Mouse (Mus musculus): ENCODE data around the gene Spef1. TPM values are rescaled to one million over a fixed set of nuclear protein-coding genes. Genes with fewer than 3 reads are reported as not detected.

Spef1 gene
- polyA plus RNA-seq, 1 experiment from 2014 or later, result 3.1 TPM

- Histone ChIP-seq H3K27me3 (replicated peaks; ENCODE audit: control insufficient read depth, insufficient read depth, low read length) (peaks cover 5% of the 10 kb centered on the region; the same call in 1 of the 2 replicates), H3K9ac (ENCODE audit: low read depth, low read length) (peak overlapping the region; percentile 46; the same call in 1 of the 2 replicates), H3K9me3 (ENCODE audit: control insufficient read depth, low read length) (no peaks in the 10 kb centered on the region), H3K36me3 (ENCODE audit: control insufficient read depth, insufficient read depth, low read length) (no peaks in the 10 kb centered on the region), H3K4me2 (ENCODE audit: low read depth, low read length) (peak overlapping the region; percentile 52), H3K4me3 (ENCODE audit: low read length) (peak overlapping the region; percentile 26; the same call in 1 of the 2 replicates), H3K27ac (ENCODE audit: low read length) (no peak overlapping the region), H3K4me1 (ENCODE audit: control insufficient read depth, insufficient read depth, low read length) (peaks cover 13% of the 10 kb centered on the region; the same call in 1 of the 2 replicates)
- 37% methylated on average over 9 of the region's 9 CpGs for WGBS
- no peak for ATAC-seq
These were observed 16.1 kb downstream of the Spef1 start for GRCm38 (mm10) chr2:131170936-131171335.

DNA sequence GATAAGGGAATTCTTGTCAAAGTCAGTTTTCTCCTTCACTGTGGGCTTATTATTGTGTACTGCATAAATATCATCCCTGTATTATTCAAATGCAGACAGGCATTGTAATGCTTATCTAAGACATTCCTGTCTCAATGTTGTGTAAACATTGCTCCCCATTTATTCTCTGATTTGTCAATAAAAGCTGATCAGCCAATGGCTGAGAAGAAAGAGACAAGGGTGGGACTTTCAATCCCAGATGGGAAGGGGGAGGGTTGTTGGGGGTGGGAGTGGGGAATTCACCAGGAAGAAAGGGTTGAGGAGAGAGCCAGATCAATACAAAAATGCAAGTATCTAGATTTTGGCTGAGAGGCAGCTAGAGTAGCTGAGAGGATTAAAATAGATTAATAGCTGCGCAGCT is 18.2 kb downstream of the Spef1 start:
- 69% methylated on average over 1 of the region's 1 CpGs for WGBS

GRCm38 (mm10) chr2:131167984-131168383 is 19.1 kb downstream of the Spef1 start:
- H3K9ac ChIP-seq (ENCODE audit: low read depth, low read length), result no peak overlapping the region
- H3K36me3 ChIP-seq (ENCODE audit: control insufficient read depth, insufficient read depth, low read length), result no peaks in the 10 kb centered on the region
- H3K4me2 ChIP-seq (ENCODE audit: low read depth, low read length), result no peak overlapping the region
- H3K9me3 ChIP-seq (ENCODE audit: control insufficient read depth, low read length), result no peaks in the 10 kb centered on the region
- 72% methylated on average over 6 of the region's 6 CpGs for WGBS
- no peak overlapping the region for H3K4me3 ChIP-seq (ENCODE audit: low read length)
- no peak for ATAC-seq
- no peak overlapping the region for H3K27ac ChIP-seq (ENCODE audit: low read length)
- H3K27me3 ChIP-seq (replicated peaks; ENCODE audit: control insufficient read depth, insufficient read depth, low read length), result peaks cover 5% of the 10 kb centered on the region; the same call in 1 of the 2 replicates
- H3K4me1 ChIP-seq (ENCODE audit: control insufficient read depth, insufficient read depth, low read length), result 0 out of 2 replicates have a peak, but pooled peaks cover 4% of the 10 kb centered on the region

More for the DNA sequence above, 18.2 kb downstream of the Spef1 start:
- H3K4me1 ChIP-seq (ENCODE audit: control insufficient read depth, insufficient read depth, low read length), result 0 out of 2 replicates have a peak, but pooled peaks cover 4% of the 10 kb centered on the region
- ATAC-seq, result no peak
- no peaks in the 10 kb centered on the region for H3K36me3 ChIP-seq (ENCODE audit: control insufficient read depth, insufficient read depth, low read length)
- H3K27ac ChIP-seq (ENCODE audit: low read length), result no peak overlapping the region
- peaks cover 5% of the 10 kb centered on the region; the same call in 1 of the 2 replicates for H3K27me3 ChIP-seq (replicated peaks; ENCODE audit: control insufficient read depth, insufficient read depth, low read length)
- H3K9me3 ChIP-seq (ENCODE audit: control insufficient read depth, low read length), result no peaks in the 10 kb centered on the region
- no peak overlapping the region for H3K9ac ChIP-seq (ENCODE audit: low read depth, low read length)
- H3K4me2 ChIP-seq (ENCODE audit: low read depth, low read length), result no peak overlapping the region
- no peak overlapping the region for H3K4me3 ChIP-seq (ENCODE audit: low read length)

GRCm38 (mm10) chr2:131166172-131166571 is 20.9 kb downstream of the Spef1 start:
- H3K9me3 ChIP-seq (ENCODE audit: control insufficient read depth, low read length), result no peaks in the 10 kb centered on the region
- 0 out of 2 replicates have a peak, but pooled peaks cover 4% of the 10 kb centered on the region for H3K4me1 ChIP-seq (ENCODE audit: control insufficient read depth, insufficient read depth, low read length)
- no peak overlapping the region for H3K4me3 ChIP-seq (ENCODE audit: low read length)
- H3K36me3 ChIP-seq (ENCODE audit: control insufficient read depth, insufficient read depth, low read length), result no peaks in the 10 kb centered on the region
- WGBS, result 73% methylated on average over 2 of the region's 2 CpGs
- H3K4me2 ChIP-seq (ENCODE audit: low read depth, low read length), result no peak overlapping the region
- 0 out of 2 replicates have a peak overlapping the region, but pooled peaks have one; percentile 51 for H3K27ac ChIP-seq (ENCODE audit: low read length)
- no peaks in the 10 kb centered on the region for H3K27me3 ChIP-seq (replicated peaks; ENCODE audit: control insufficient read depth, insufficient read depth, low read length)
- ATAC-seq, result peak; percentile 55
- no peak overlapping the region for H3K9ac ChIP-seq (ENCODE audit: low read depth, low read length)

- Histone ChIP-seq H3K4me1 (ENCODE audit: control insufficient read depth, insufficient read depth, low read length) (peaks cover 6% of the 10 kb centered on the region), H3K9me3 (ENCODE audit: control insufficient read depth, low read length) (no peaks in the 10 kb centered on the region), H3K36me3 (ENCODE audit: control insufficient read depth, insufficient read depth, low read length) (no peaks in the 10 kb centered on the region), H3K9ac (ENCODE audit: low read depth, low read length) (0 out of 2 replicates have a peak overlapping the region, but pooled peaks have one; percentile 53), H3K4me3 (ENCODE audit: low read length) (peak overlapping the region; percentile 28; the same call in 1 of the 2 replicates), H3K27me3 (replicated peaks; ENCODE audit: control insufficient read depth, insufficient read depth, low read length) (no peaks in the 10 kb centered on the region), H3K27ac (ENCODE audit: low read length) (peak overlapping the region; percentile 74), H3K4me2 (ENCODE audit: low read depth, low read length) (no peak overlapping the region)
- no peak for ATAC-seq
- 74% methylated on average over 7 of the region's 7 CpGs for WGBS
These were observed 23.2 kb downstream of the Spef1 start for GRCm38 (mm10) chr2:131163924-131164323.

GRCm38 (mm10) chr2:131160671-131161111 is 26.4 kb downstream of the Spef1 start:
- no peaks in the 10 kb centered on the region for H3K27me3 ChIP-seq (replicated peaks; ENCODE audit: control insufficient read depth, insufficient read depth, low read length)
- no peaks in the 10 kb centered on the region for H3K9me3 ChIP-seq (ENCODE audit: control insufficient read depth, low read length)
- H3K36me3 ChIP-seq (ENCODE audit: control insufficient read depth, insufficient read depth, low read length), result no peaks in the 10 kb centered on the region
- H3K4me1 ChIP-seq (ENCODE audit: control insufficient read depth, insufficient read depth, low read length), result peaks cover 12% of the 10 kb centered on the region
- H3K4me2 ChIP-seq (ENCODE audit: low read depth, low read length), result peak overlapping the region; percentile 88
- peak overlapping the region; percentile 93 for H3K27ac ChIP-seq (ENCODE audit: low read length)
- ATAC-seq, result 0 out of 2 replicates have a peak, but pooled peaks have one; percentile 9
- H3K4me3 ChIP-seq (ENCODE audit: low read length), result peak overlapping the region; percentile 84
- WGBS, result under 1% methylated on average over 17 of the region's 17 CpGs
- peak overlapping the region; percentile 87 for H3K9ac ChIP-seq (ENCODE audit: low read depth, low read length)

- Histone ChIP-seq H3K4me3 (ENCODE audit: low read length) (peak within 1 kb of the TSS; percentile 84), H3K27ac (ENCODE audit: low read length) (peak within 1 kb of the TSS; percentile 93), H3K9me3 (ENCODE audit: control insufficient read depth, low read length) (no peaks in the 10 kb centered on the region), H3K4me1 (ENCODE audit: control insufficient read depth, insufficient read depth, low read length) (peaks cover 12% of the 10 kb centered on the region), H3K27me3 (replicated peaks; ENCODE audit: control insufficient read depth, insufficient read depth, low read length) (no peaks in the 10 kb centered on the region), H3K36me3 (ENCODE audit: control insufficient read depth, insufficient read depth, low read length) (no peaks in the 10 kb centered on the region), H3K4me2 (ENCODE audit: low read depth, low read length) (peak within 1 kb of the TSS; percentile 91), H3K9ac (ENCODE audit: low read depth, low read length) (peak within 1 kb of the TSS; percentile 87)
- peak; percentile 94 for ATAC-seq
- under 1% methylated on average over 54 of the region's 54 CpGs for WGBS
These were observed 27.0 kb downstream of the Spef1 start, which contains the start of gene 1700037H04Rik for GRCm38 (mm10) chr2:131159938-131160581. 1700037H04Rik (minus strand) TSS chr2:131160081.

DNA sequence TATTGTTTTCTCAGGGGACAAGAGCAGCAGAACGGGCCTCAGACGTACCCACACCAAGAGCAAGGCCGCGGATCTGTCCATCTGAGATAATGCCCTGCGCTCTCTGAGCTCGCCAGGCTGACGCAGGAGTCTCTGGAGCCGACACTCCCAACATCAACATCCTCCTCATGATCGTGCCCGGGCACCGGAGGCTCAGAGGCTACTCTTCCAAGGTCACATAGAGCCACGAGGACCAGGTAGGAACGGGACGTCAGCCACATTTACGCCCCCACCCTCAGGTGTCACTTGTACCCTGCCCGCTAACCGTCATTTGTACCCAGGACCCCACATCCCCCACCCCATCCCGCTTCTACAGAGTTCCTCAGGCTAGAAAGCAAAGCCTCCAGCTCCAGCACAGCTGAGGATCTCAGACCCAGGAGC is 27.6 kb downstream of the Spef1 start:
- H3K36me3 ChIP-seq (ENCODE audit: control insufficient read depth, insufficient read depth, low read length), result no peaks in the 10 kb centered on the region
- peaks cover 12% of the 10 kb centered on the region for H3K4me1 ChIP-seq (ENCODE audit: control insufficient read depth, insufficient read depth, low read length)
- H3K27ac ChIP-seq (ENCODE audit: low read length), result peak overlapping the region; percentile 89
- H3K4me3 ChIP-seq (ENCODE audit: low read length), result peak overlapping the region; percentile 84
- H3K9me3 ChIP-seq (ENCODE audit: control insufficient read depth, low read length), result no peaks in the 10 kb centered on the region
- peak overlapping the region; percentile 87 for H3K9ac ChIP-seq (ENCODE audit: low read depth, low read length)
- peak; percentile 67 for ATAC-seq
- WGBS, result 0% methylated on average over 18 of the region's 18 CpGs
- no peaks in the 10 kb centered on the region for H3K27me3 ChIP-seq (replicated peaks; ENCODE audit: control insufficient read depth, insufficient read depth, low read length)
- H3K4me2 ChIP-seq (ENCODE audit: low read depth, low read length), result peak overlapping the region; percentile 91

GRCm38 (mm10) chr2:131156987-131157386 is 30.1 kb downstream of the Spef1 start:
- Histone ChIP-seq H3K4me1 (ENCODE audit: control insufficient read depth, insufficient read depth, low read length) (peaks cover 14% of the 10 kb centered on the region), H3K4me2 (ENCODE audit: low read depth, low read length) (no peak overlapping the region), H3K27ac (ENCODE audit: low read length) (no peak overlapping the region), H3K9me3 (ENCODE audit: control insufficient read depth, low read length) (no peaks in the 10 kb centered on the region), H3K27me3 (replicated peaks; ENCODE audit: control insufficient read depth, insufficient read depth, low read length) (no peaks in the 10 kb centered on the region), H3K4me3 (ENCODE audit: low read length) (no peak overlapping the region), H3K36me3 (ENCODE audit: control insufficient read depth, insufficient read depth, low read length) (no peaks in the 10 kb centered on the region; the same call in 1 of the 2 replicates), H3K9ac (ENCODE audit: low read depth, low read length) (no peak overlapping the region)
- WGBS, result 86% methylated on average over 7 of the region's 7 CpGs
- no peak for ATAC-seq
